Mouse (Mus musculus): ENCODE results near the gene Lgals9. TPM values are rescaled to one million over a fixed set of nuclear protein-coding genes. Genes with fewer than 3 reads are reported as not detected.
"Not testable (repeated sequence)": the region's sequence is repeated elsewhere in the genome, so short reads cannot be mapped to it uniquely, and the experiment has no call there.

Gene Lgals9
- polyA plus RNA-seq, 1 experiment from 2014 or later = 11.6 TPM

GRCm38 (mm10) chr11:79003769-79004638 lies 19.3 kb upstream of the Lgals9 start:
- no peak overlapping the region for H3K4me3 ChIP-seq
- peak overlapping the region; percentile 45; the same call in 1 of the 2 replicates for H3K27ac ChIP-seq
- WGBS = 83% methylated on average over 10 of the region's 10 CpGs
- peaks cover 16% of the 10 kb centered on the region; the same call in 1 of the 2 replicates for H3K4me1 ChIP-seq
- no peak for DNase-seq (ENCODE audit: low spot score)
- no peaks in the 10 kb centered on the region for H3K36me3 ChIP-seq
- no peaks in the 10 kb centered on the region for H3K9me3 ChIP-seq
- no peaks in the 10 kb centered on the region for H3K27me3 ChIP-seq (ENCODE audit: insufficient read depth, poor library complexity, severe bottlenecking)

- Histone ChIP-seq H3K4me1 (peaks cover 16% of the 10 kb centered on the region; the same call in 1 of the 2 replicates), H3K4me3 (no peak overlapping the region), H3K9me3 (no peaks in the 10 kb centered on the region), H3K36me3 (no peaks in the 10 kb centered on the region), H3K27me3 (ENCODE audit: insufficient read depth, poor library complexity, severe bottlenecking) (no peaks in the 10 kb centered on the region), H3K27ac (peak overlapping the region; percentile 52; the same call in 1 of the 2 replicates)
- 69% methylated on average over 11 of the region's 11 CpGs for WGBS
- no peak for DNase-seq (ENCODE audit: low spot score)
Measured at GRCm38 (mm10) chr11:79003053-79003768, 18.5 kb upstream of the Lgals9 start.

GRCm38 (mm10) chr11:79002551-79002951 lies 17.8 kb upstream of the Lgals9 start:
- Histone ChIP-seq H3K4me3 (no peak overlapping the region), H3K36me3 (no peaks in the 10 kb centered on the region), H3K4me1 (peaks cover 16% of the 10 kb centered on the region; the same call in 1 of the 2 replicates), H3K9me3 (no peaks in the 10 kb centered on the region), H3K27ac (peak overlapping the region; percentile 52; the same call in 1 of the 2 replicates), H3K27me3 (ENCODE audit: insufficient read depth, poor library complexity, severe bottlenecking) (no peaks in the 10 kb centered on the region)
- no peak for DNase-seq (ENCODE audit: low spot score)
- WGBS = 43% methylated on average over 5 of the region's 5 CpGs

GRCm38 (mm10) chr11:79001871-79002270 lies 17.1 kb upstream of the Lgals9 start:
- Histone ChIP-seq H3K4me1 (peaks cover 16% of the 10 kb centered on the region; the same call in 1 of the 2 replicates), H3K36me3 (no peaks in the 10 kb centered on the region), H3K4me3 (no peak overlapping the region), H3K27me3 (ENCODE audit: insufficient read depth, poor library complexity, severe bottlenecking) (no peaks in the 10 kb centered on the region), H3K27ac (no peak overlapping the region; the same call in 1 of the 2 replicates), H3K9me3 (peaks cover 7% of the 10 kb centered on the region; the same call in 1 of the 2 replicates)
- WGBS = 78% methylated on average over 4 of the region's 4 CpGs
- no peak for DNase-seq (ENCODE audit: low spot score)

- 78% methylated on average over 6 of the region's 6 CpGs for WGBS
- no peaks in the 10 kb centered on the region for H3K27me3 ChIP-seq (ENCODE audit: insufficient read depth, poor library complexity, severe bottlenecking)
Measured at GRCm38 (mm10) chr11:78999118-78999517, 14.4 kb upstream of the Lgals9 start.

GRCm38 (mm10) chr11:78990875-78991543 lies 6.3 kb upstream of the Lgals9 start:
- not testable (repeated sequence) for H3K27me3 ChIP-seq (ENCODE audit: insufficient read depth, poor library complexity, severe bottlenecking); H3K36me3 ChIP-seq; H3K4me3 ChIP-seq; H3K4me1 ChIP-seq; H3K27ac ChIP-seq
- WGBS = 78% methylated on average over 5 of the region's 5 CpGs
- DNase-seq (ENCODE audit: low spot score) = peak; percentile 13
- peaks cover 13% of the 10 kb centered on the region; the same call in 1 of the 2 replicates for H3K9me3 ChIP-seq

More at GRCm38 (mm10) chr11:78999118-78999517, 14.4 kb upstream of the Lgals9 start:
- Histone ChIP-seq H3K36me3 (no peaks in the 10 kb centered on the region), H3K27ac (no peak overlapping the region), H3K4me3 (no peak overlapping the region), H3K4me1 (peaks cover 16% of the 10 kb centered on the region; the same call in 1 of the 2 replicates), H3K9me3 (peaks cover 14% of the 10 kb centered on the region)
- DNase-seq (ENCODE audit: low spot score) = no peak

GRCm38 (mm10) chr11:78990096-78990495 lies 5.3 kb upstream of the Lgals9 start:
- no peak overlapping the region for H3K4me3 ChIP-seq
- 86% methylated on average over 9 of the region's 9 CpGs for WGBS
- peak; percentile 72 for DNase-seq (ENCODE audit: low spot score)

GRCm38 (mm10) chr11:78989206-78989605 lies 4.5 kb upstream of the Lgals9 start:
- H3K27ac ChIP-seq; H3K4me1 ChIP-seq; H3K27me3 ChIP-seq (ENCODE audit: insufficient read depth, poor library complexity, severe bottlenecking); H3K4me3 ChIP-seq; H3K36me3 ChIP-seq; H3K9me3 ChIP-seq: not testable (repeated sequence)
- 83% methylated on average over 11 of the region's 11 CpGs for WGBS
- peak; percentile 60 for DNase-seq (ENCODE audit: low spot score)

More at GRCm38 (mm10) chr11:78990096-78990495, 5.3 kb upstream of the Lgals9 start:
- no peaks in the 10 kb centered on the region for H3K36me3 ChIP-seq
- no peaks in the 10 kb centered on the region for H3K27me3 ChIP-seq (ENCODE audit: insufficient read depth, poor library complexity, severe bottlenecking)
- H3K4me1 ChIP-seq = peaks cover 3% of the 10 kb centered on the region
- H3K9me3 ChIP-seq = peaks cover 7% of the 10 kb centered on the region; the same call in 1 of the 2 replicates
- H3K27ac ChIP-seq = no peak overlapping the region

- H3K4me3 ChIP-seq = no peak overlapping the region
- H3K4me1 ChIP-seq = peaks cover 9% of the 10 kb centered on the region
- peaks cover 7% of the 10 kb centered on the region; the same call in 1 of the 2 replicates for H3K9me3 ChIP-seq
- no peaks in the 10 kb centered on the region for H3K27me3 ChIP-seq (ENCODE audit: insufficient read depth, poor library complexity, severe bottlenecking)
- H3K36me3 ChIP-seq = no peaks in the 10 kb centered on the region
- 81% methylated on average over 10 of the region's 10 CpGs for WGBS
- peak; percentile 58 for DNase-seq (ENCODE audit: low spot score)
- no peak overlapping the region for H3K27ac ChIP-seq
Measured at GRCm38 (mm10) chr11:78986311-78987002, 1.7 kb upstream of the Lgals9 start.

GRCm38 (mm10) chr11:78985505-78985904 lies 759 bp upstream of the Lgals9 start:
- Histone ChIP-seq H3K9me3 (peaks cover 7% of the 10 kb centered on the region; the same call in 1 of the 2 replicates), H3K4me3 (no peak overlapping the region), H3K4me1 (peaks cover 10% of the 10 kb centered on the region), H3K27me3 (ENCODE audit: insufficient read depth, poor library complexity, severe bottlenecking) (no peaks in the 10 kb centered on the region), H3K27ac (no peak overlapping the region), H3K36me3 (no peaks in the 10 kb centered on the region)
- DNase-seq (ENCODE audit: low spot score) = no peak

GRCm38 (mm10) chr11:78983539-78983938 lies 1.2 kb downstream of the Lgals9 start:
- H3K27ac ChIP-seq = no peak overlapping the region

More at GRCm38 (mm10) chr11:78983539-78983938, 1.2 kb downstream of the Lgals9 start:
- peaks cover 12% of the 10 kb centered on the region for H3K4me1 ChIP-seq
- 73% methylated on average over 7 of the region's 7 CpGs for WGBS
- no peaks in the 10 kb centered on the region for H3K9me3 ChIP-seq
- no peaks in the 10 kb centered on the region for H3K36me3 ChIP-seq
- no peaks in the 10 kb centered on the region for H3K27me3 ChIP-seq (ENCODE audit: insufficient read depth, poor library complexity, severe bottlenecking)
- peak; percentile 67 for DNase-seq (ENCODE audit: low spot score)
- H3K4me3 ChIP-seq = peak overlapping the region; percentile 3; the same call in 1 of the 2 replicates

Data from heart, embryonic 10.5 days (tissue).